Mouse (Mus musculus): ENCODE results near the gene Chst1. TPM values are rescaled to one million over a fixed set of nuclear protein-coding genes. Genes with fewer than 3 reads are reported as not detected.

Gene Chst1
- 8.4 and 10.8 TPM in 2 replicates for polyA plus RNA-seq (2016; fragmentation: Nextera tagmentation; extraction: Ambion mirVana)

- Histone ChIP-seq H3K27ac (peak within 1 kb of the TSS; percentile 9; the same call in 1 of the 2 replicates), H3K9ac (peak within 1 kb of the TSS; percentile 81), H3K4me3 (peak within 1 kb of the TSS; percentile 79), H3K27me3 (replicated peaks) (peaks cover 28% of the 10 kb centered on the region), H3K4me2 (replicated peaks) (peak within 1 kb of the TSS; percentile 99), H3K36me3 (no peaks in the 10 kb centered on the region), H3K4me1 (peaks cover 34% of the 10 kb centered on the region), H3K9me3 (no peaks in the 10 kb centered on the region)
- WGBS: under 1% methylated on average over 56 of the region's 82 CpGs
- peak; percentile 75 for ATAC-seq (ENCODE audit: low FRiP score, low read depth)
These were observed at the start of gene Chst1 for GRCm38 (mm10) chr2:92599487-92600347. Chst1 (plus strand) TSS chr2:92599707.

- H3K4me3 ChIP-seq: no peak overlapping the region
- no peak for ATAC-seq (ENCODE audit: low FRiP score, low read depth)
- no peaks in the 10 kb centered on the region for H3K27me3 ChIP-seq (replicated peaks)
- no peak overlapping the region for H3K27ac ChIP-seq
- no peaks in the 10 kb centered on the region for H3K36me3 ChIP-seq
- H3K4me1 ChIP-seq: no peaks in the 10 kb centered on the region
- no peak overlapping the region for H3K4me2 ChIP-seq (replicated peaks)
- no peak overlapping the region for H3K9ac ChIP-seq
- H3K9me3 ChIP-seq: no peaks in the 10 kb centered on the region
- WGBS: 86% methylated on average over 2 of the region's 2 CpGs
These were observed 49.5 kb upstream of the Chst1 start for GRCm38 (mm10) chr2:92550051-92550450.

GRCm38 (mm10) chr2:92554536-92554935 is 45.0 kb upstream of the Chst1 start:
- Histone ChIP-seq H3K4me3 (no peak overlapping the region), H3K9ac (no peak overlapping the region), H3K27ac (no peak overlapping the region), H3K27me3 (replicated peaks) (no peaks in the 10 kb centered on the region), H3K9me3 (no peaks in the 10 kb centered on the region), H3K4me2 (replicated peaks) (no peak overlapping the region), H3K4me1 (no peaks in the 10 kb centered on the region), H3K36me3 (no peaks in the 10 kb centered on the region)
- ATAC-seq (ENCODE audit: low FRiP score, low read depth): no peak

GRCm38 (mm10) chr2:92562930-92563329 is 36.6 kb upstream of the Chst1 start:
- Histone ChIP-seq H3K27ac (no peak overlapping the region), H3K4me3 (no peak overlapping the region), H3K9ac (no peak overlapping the region), H3K4me2 (replicated peaks) (no peak overlapping the region), H3K27me3 (replicated peaks) (no peaks in the 10 kb centered on the region), H3K9me3 (peaks cover 14% of the 10 kb centered on the region), H3K4me1 (no peaks in the 10 kb centered on the region), H3K36me3 (no peaks in the 10 kb centered on the region)
- ATAC-seq (ENCODE audit: low FRiP score, low read depth): no peak
- WGBS: 73% methylated on average over 4 of the region's 4 CpGs

DNA sequence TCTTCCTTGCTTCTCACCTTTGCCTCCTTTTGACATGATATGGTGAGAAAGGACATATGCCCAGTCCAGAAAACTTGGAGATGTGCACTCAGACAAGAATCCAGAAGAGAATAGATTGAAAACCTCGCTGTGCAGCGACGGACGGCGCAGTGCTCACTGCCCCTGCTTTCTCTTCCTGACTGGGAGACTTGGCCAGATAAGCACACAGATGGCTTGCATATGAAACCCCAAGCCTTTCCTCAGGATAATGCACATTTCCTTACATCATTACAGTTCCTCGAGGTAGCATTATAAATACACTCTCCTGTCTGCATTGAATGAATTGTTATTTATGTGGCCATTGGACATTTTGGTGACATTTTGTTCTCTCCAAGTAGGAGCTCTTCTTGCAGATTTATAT is 28.9 kb upstream of the Chst1 start:
- Histone ChIP-seq H3K4me3 (no peak overlapping the region), H3K9me3 (peaks cover 4% of the 10 kb centered on the region), H3K36me3 (no peaks in the 10 kb centered on the region), H3K4me1 (no peaks in the 10 kb centered on the region), H3K27me3 (replicated peaks) (no peaks in the 10 kb centered on the region), H3K27ac (no peak overlapping the region), H3K4me2 (replicated peaks) (no peak overlapping the region), H3K9ac (no peak overlapping the region)
- no peak for ATAC-seq (ENCODE audit: low FRiP score, low read depth)
- WGBS: 91% methylated on average over 6 of the region's 6 CpGs

GRCm38 (mm10) chr2:92577824-92578223 is 21.7 kb upstream of the Chst1 start:
- Histone ChIP-seq H3K27me3 (replicated peaks) (no peaks in the 10 kb centered on the region), H3K27ac (no peak overlapping the region), H3K4me2 (replicated peaks) (no peak overlapping the region), H3K9me3 (no peaks in the 10 kb centered on the region), H3K4me3 (no peak overlapping the region), H3K36me3 (no peaks in the 10 kb centered on the region), H3K4me1 (no peaks in the 10 kb centered on the region), H3K9ac (no peak overlapping the region)
- 82% methylated on average over 9 of the region's 9 CpGs for WGBS
- no peak for ATAC-seq (ENCODE audit: low FRiP score, low read depth)

DNA sequence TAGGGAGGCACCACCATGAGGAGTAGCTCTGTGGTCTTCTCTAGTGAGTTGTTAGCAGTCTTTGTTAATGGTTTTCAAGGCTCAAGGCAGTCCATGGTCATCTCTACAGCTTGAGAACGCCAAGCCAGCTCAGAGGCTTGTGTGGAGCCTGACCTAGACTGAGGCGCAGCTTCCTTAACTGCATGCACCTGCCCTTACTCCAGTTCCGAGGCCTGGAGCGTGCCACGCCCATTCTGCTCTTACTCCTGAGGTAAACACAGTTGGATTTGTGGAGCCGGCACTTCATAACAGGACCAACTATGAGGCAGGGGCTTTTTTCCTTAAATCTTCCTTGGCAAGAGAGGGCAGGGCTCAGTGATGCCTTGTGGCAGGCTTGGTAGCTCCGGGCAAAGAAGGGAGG is 18.2 kb upstream of the Chst1 start:
- H3K4me3 ChIP-seq: no peak overlapping the region
- no peak overlapping the region for H3K9ac ChIP-seq
- 86% methylated on average over 7 of the region's 7 CpGs for WGBS
- no peak overlapping the region for H3K27ac ChIP-seq
- ATAC-seq (ENCODE audit: low FRiP score, low read depth): no peak
- no peaks in the 10 kb centered on the region for H3K36me3 ChIP-seq
- H3K4me1 ChIP-seq: no peaks in the 10 kb centered on the region
- H3K4me2 ChIP-seq (replicated peaks): no peak overlapping the region
- no peaks in the 10 kb centered on the region for H3K9me3 ChIP-seq
- no peaks in the 10 kb centered on the region for H3K27me3 ChIP-seq (replicated peaks)

- 62% methylated on average over 5 of the region's 5 CpGs for WGBS
- Histone ChIP-seq H3K4me2 (replicated peaks) (no peak overlapping the region), H3K36me3 (no peaks in the 10 kb centered on the region), H3K9ac (no peak overlapping the region), H3K27me3 (replicated peaks) (no peaks in the 10 kb centered on the region), H3K9me3 (no peaks in the 10 kb centered on the region), H3K4me1 (no peaks in the 10 kb centered on the region), H3K4me3 (no peak overlapping the region), H3K27ac (no peak overlapping the region)
- no peak for ATAC-seq (ENCODE audit: low FRiP score, low read depth)
These were observed 16.9 kb upstream of the Chst1 start for GRCm38 (mm10) chr2:92582596-92582995.

DNA sequence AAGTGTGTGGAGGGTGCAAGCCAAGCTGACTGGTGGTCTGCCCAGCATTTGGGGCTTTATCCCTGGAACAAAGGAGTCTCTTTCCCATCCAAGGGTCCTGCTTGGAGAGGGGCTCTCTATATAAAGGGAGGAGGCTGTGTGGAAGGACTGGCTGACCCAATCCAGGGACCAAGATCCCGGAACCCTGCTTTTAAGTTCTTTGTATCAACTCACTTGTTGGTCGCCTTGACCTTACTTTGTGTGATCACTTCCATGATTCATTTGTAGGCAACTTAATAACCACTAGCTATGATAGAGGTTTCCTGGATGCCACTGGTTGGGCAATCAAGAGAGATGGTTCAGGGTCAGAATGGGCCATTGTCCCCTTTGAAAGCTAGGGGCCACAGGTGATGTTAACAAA is 11.7 kb upstream of the Chst1 start:
- Histone ChIP-seq H3K9ac (no peak overlapping the region), H3K4me2 (replicated peaks) (no peak overlapping the region), H3K27ac (no peak overlapping the region), H3K9me3 (no peaks in the 10 kb centered on the region), H3K4me1 (no peaks in the 10 kb centered on the region), H3K36me3 (no peaks in the 10 kb centered on the region), H3K4me3 (no peak overlapping the region), H3K27me3 (replicated peaks) (0 out of 2 replicates have a peak, but pooled peaks cover 2% of the 10 kb centered on the region)
- 88% methylated on average over 2 of the region's 2 CpGs for WGBS
- no peak for ATAC-seq (ENCODE audit: low FRiP score, low read depth)

GRCm38 (mm10) chr2:92594929-92595730 is 4.4 kb upstream of the Chst1 start:
- H3K27me3 ChIP-seq (replicated peaks): peaks cover 14% of the 10 kb centered on the region
- H3K9me3 ChIP-seq: no peaks in the 10 kb centered on the region
- no peak overlapping the region for H3K9ac ChIP-seq
- 0 out of 2 replicates have a peak, but pooled peaks cover 2% of the 10 kb centered on the region for H3K4me1 ChIP-seq
- H3K4me2 ChIP-seq (replicated peaks): no peak overlapping the region
- H3K36me3 ChIP-seq: no peaks in the 10 kb centered on the region
- no peak overlapping the region for H3K4me3 ChIP-seq
- WGBS: 66% methylated on average over 11 of the region's 11 CpGs
- ATAC-seq (ENCODE audit: low FRiP score, low read depth): no peak
- no peak overlapping the region for H3K27ac ChIP-seq

DNA sequence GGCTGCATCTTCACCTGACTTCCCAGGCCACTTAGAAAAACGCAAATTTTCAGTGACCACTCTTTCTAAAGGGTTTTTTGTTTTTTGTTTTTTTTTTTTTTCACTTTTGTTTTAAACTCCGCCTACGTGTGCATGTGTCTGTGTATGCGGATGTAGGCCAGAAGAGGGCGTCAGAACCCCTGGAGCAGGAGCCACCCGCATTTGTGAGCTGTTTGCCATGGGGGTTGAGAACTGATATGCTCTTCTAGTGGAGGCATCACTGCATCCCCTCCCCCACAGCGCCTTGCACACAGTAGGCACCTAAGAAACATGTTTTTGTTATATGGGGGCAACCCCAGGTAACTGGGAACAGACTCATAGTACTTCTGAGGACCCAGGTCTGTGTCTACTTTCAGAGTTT is 2.2 kb upstream of the Chst1 start:
- Histone ChIP-seq H3K9me3 (no peaks in the 10 kb centered on the region), H3K27ac (no peak overlapping the region), H3K27me3 (replicated peaks) (peaks cover 22% of the 10 kb centered on the region), H3K4me3 (no peak overlapping the region), H3K4me2 (replicated peaks) (no peak overlapping the region), H3K4me1 (peaks cover 22% of the 10 kb centered on the region), H3K9ac (no peak overlapping the region), H3K36me3 (no peaks in the 10 kb centered on the region)
- WGBS: 13% methylated on average over 7 of the region's 7 CpGs
- no peak for ATAC-seq (ENCODE audit: low FRiP score, low read depth)

GRCm38 (mm10) chr2:92598941-92599486 is 493 bp upstream of the Chst1 start:
- Histone ChIP-seq H3K36me3 (no peaks in the 10 kb centered on the region), H3K9ac (peak overlapping the region; percentile 81), H3K4me1 (peaks cover 32% of the 10 kb centered on the region), H3K4me2 (replicated peaks) (peak overlapping the region; percentile 99), H3K27me3 (replicated peaks) (peaks cover 31% of the 10 kb centered on the region), H3K27ac (no peak overlapping the region), H3K9me3 (no peaks in the 10 kb centered on the region), H3K4me3 (peak overlapping the region; percentile 79)
- peak; percentile 22 for ATAC-seq (ENCODE audit: low FRiP score, low read depth)
- WGBS: 30% methylated on average over 11 of the region's 11 CpGs

Data from neural tube, embryonic 12.5 days (tissue).